Mouse (Mus musculus): ENCODE results near the gene Lce3b. TPM values are rescaled to one million over a fixed set of nuclear protein-coding genes. Genes with fewer than 3 reads are reported as not detected.

The Lce3b gene
- polyA plus RNA-seq (2017; shearing (Covaris generic)), result not detected

DNA sequence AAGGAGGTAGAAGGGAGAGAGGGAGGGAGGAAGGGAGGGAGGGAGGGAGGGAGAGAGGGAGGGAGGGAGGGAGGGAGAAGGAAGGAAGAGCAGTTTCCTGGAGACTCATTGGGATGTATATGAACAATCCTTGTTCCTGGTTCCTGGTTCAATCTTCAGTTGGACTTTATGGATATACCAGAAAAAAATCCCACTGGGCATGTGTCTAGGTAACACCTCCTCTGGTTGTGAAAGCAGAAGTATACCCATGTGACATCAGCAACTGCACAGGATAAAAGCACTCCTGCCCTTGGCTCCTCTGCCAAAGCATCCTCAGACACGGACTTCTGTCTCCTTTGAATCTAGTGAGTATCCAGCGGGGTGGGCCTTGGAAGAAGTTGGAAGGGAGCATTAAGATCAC, at the start of gene Lce3b:
Lce3b (plus strand) TSS at position 301 of the 400 bp plus-strand sequence.

DNA sequence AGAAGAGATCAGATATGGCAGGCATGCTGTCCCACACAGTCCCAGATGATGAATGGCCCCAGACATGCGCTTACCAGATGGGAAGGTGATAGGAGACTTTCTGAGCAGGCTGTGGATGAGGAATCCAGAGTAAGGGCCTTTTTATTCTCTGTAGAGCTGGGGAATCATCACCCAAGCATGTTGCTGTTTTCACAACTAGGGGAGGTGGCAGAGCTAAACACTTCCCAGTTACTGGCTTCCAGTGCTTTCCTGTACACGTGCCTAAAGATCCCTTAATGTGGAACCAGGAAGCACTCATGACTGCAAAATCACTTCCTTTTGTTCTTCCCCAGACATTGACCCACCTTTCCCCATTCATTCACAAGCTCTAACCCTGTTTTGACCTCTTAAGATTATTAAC, 6.6 kb upstream of the Lce3b start, which contains the start of gene Lce3a:
Lce3a (minus strand) TSS at position 101 of the 400 bp plus-strand sequence.

DNA sequence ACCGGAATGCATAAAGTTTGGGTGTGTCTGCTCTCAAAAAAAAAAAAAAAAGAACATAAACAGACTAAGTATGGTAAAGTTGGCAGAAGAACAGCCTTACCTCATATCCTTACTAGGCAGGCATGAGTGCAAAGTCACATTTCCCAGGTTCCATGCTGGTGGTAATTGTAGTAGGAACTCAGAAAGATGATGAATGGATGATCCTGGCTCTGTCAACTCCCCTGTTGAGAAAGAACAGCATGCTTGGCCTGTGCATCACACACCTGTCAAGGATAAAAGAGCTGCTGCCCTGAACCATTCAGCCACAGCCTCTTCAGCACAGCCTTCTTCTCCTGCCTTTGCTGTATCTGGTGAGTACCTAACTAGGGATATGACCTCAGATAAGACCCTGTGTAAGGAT, 11.4 kb downstream of the Lce3b start, which contains the start of gene Lce3c:
Lce3c (plus strand) TSS at position 301 of the 400 bp plus-strand sequence.

DNA sequence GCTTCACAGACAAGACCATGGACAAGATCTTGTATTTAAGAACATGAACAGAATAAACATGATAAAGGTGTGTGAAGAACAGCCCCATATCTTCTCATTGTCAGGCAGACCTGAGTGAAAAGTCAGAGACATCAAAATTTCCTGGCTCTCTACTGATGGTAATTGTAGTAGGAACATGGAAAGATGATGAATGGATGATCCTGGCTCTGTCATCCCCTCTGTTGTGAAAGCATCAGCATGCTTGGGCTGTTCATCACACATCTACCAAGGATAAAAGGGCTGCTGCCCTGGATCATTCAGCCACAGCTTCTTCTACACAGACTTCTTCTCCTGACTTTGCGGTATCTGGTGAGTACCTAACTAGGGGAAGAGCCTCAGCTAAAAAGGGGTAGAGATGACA, 24.3 kb downstream of the Lce3b start, which contains the start of gene Lce3d:
Lce3d (plus strand) TSS at position 301 of the 400 bp plus-strand sequence.

DNA sequence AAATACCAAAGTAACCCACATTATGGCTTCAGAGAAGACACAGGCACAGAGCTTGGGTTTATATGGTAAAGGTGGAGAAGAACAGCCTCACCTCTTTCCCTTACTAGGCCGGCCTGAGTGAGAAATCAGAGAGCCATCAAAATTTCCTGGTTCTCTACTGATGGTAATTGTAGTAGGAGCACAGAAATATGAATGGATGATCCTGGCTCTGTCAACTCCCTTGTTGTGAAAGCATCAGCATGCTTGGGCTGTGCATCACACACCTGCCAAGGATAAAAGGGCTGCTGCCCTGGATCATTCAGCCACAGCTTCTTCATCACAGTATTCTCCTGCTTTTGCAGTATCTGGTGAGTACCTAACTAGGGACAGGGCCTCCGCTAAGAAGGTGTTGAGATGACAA, 34.0 kb downstream of the Lce3b start, which contains the start of gene Lce3e:
Lce3e (plus strand) TSS at position 301 of the 400 bp plus-strand sequence.

Other genes with a start within 250 kb of the Lce3b start
- gene Lce1d, start 245.8 kb upstream of the Lce3b start, polyA plus RNA-seq (2017; shearing (Covaris generic)), result not detected
- gene Lce1e, start 223.9 kb upstream of the Lce3b start, polyA plus RNA-seq (2017; shearing (Covaris generic)), result not detected
- gene Lce1f, start 212.6 kb upstream of the Lce3b start, polyA plus RNA-seq (2017; shearing (Covaris generic)), result not detected
- not detected for gene Gm38119, start 193.9 kb upstream of the Lce3b start, polyA plus RNA-seq (2017; shearing (Covaris generic))
- not detected for gene Lce1g, start 180.6 kb upstream of the Lce3b start, polyA plus RNA-seq (2017; shearing (Covaris generic))
- gene Lce1h, start 167.9 kb upstream of the Lce3b start, polyA plus RNA-seq (2017; shearing (Covaris generic)), result not detected
- not detected for gene Lce1i, start 154.1 kb upstream of the Lce3b start, polyA plus RNA-seq (2017; shearing (Covaris generic))
- gene Lce1j, start 142.5 kb upstream of the Lce3b start, polyA plus RNA-seq (2017; shearing (Covaris generic)), result not detected
- gene Lce1k, start 125.1 kb upstream of the Lce3b start, polyA plus RNA-seq (2017; shearing (Covaris generic)), result not detected
- gene Kprp, start 105.7 kb upstream of the Lce3b start, polyA plus RNA-seq (2017; shearing (Covaris generic)), result not detected
- gene Lce1l, start 81.7 kb upstream of the Lce3b start, polyA plus RNA-seq (2017; shearing (Covaris generic)), result not detected
- gene 2310050C09Rik, start 62.8 kb upstream of the Lce3b start, polyA plus RNA-seq (2017; shearing (Covaris generic)), result not detected
- not detected for gene Lce3a, start 6.7 kb upstream of the Lce3b start, polyA plus RNA-seq (2017; shearing (Covaris generic))
- not detected for gene Lce3c, start 11.5 kb downstream of the Lce3b start, polyA plus RNA-seq (2017; shearing (Covaris generic))
- not detected for gene Lce3d, start 24.4 kb downstream of the Lce3b start, polyA plus RNA-seq (2017; shearing (Covaris generic))
- not detected for gene Lce3e, start 34.1 kb downstream of the Lce3b start, polyA plus RNA-seq (2017; shearing (Covaris generic))
- not detected for gene Lce3f, start 59.2 kb downstream of the Lce3b start, polyA plus RNA-seq (2017; shearing (Covaris generic))
- gene Crct1, start 82.7 kb downstream of the Lce3b start, polyA plus RNA-seq (2017; shearing (Covaris generic)), result not detected
- gene Lce1m, start 86.1 kb downstream of the Lce3b start, polyA plus RNA-seq (2017; shearing (Covaris generic)), result not detected
- gene Gm4858, start 135.8 kb downstream of the Lce3b start, polyA plus RNA-seq (2017; shearing (Covaris generic)), result 0.28 TPM
- not detected for gene Crnn, start 211.8 kb downstream of the Lce3b start, polyA plus RNA-seq (2017; shearing (Covaris generic))